Mouse (Mus musculus) right cerebral cortex, postnatal 10 days (tissue): ENCODE measurements around the gene 4930544D05Rik.

Experiments used
- DNase-seq, 2 experiments: peaks; one replicate each; pipeline ENCODE4 v3.0.0; 2021; ENCODE audit warnings: low spot score in 2 of 2

4930544D05Rik gene

DNA sequence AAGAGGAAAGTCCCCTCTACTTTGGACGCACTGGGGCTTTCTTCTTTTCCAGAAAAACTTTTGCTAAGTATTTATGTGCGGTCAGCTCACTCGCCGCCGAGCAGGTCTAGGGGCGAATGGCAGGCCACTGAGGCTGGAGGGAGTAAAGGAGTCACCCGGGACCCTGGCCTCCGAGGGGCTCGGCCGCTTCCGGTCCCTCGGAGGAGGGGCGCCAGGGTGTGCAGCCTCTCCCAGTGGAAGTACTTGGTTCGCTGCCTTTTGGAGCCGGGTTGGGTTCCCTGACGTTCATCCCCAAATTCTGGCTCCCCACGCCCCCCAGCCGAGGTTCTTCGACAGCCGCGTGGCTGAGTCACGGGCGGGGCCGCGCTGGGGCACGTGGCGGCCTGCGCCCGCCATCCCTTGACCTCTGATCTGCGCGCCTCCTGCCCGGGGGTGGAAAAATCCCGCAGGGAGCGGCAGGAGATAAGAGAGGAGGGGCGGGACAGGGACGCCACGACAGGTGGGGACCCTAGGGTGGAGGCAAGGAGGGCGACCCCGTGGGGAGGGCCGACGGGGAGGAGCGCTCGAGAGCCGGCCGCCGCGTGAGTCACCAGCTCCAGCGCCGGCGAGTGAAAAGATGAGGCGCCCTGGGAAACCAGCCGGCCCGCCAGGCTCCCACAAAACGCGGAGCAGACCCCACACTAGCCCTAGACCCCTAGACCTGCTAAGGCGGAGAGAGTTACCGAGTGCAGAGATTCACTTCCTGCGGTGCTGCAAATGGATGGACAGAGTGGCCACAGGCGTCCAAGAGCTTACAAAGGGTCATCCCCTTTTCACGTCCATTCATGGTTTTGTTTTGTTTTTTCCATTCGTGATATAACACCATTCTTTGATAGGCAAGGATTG, 40.2 kb downstream of the 4930544D05Rik start:
- DNase-seq: peak in 1 of 2 experiments; percentile 51

DNA sequence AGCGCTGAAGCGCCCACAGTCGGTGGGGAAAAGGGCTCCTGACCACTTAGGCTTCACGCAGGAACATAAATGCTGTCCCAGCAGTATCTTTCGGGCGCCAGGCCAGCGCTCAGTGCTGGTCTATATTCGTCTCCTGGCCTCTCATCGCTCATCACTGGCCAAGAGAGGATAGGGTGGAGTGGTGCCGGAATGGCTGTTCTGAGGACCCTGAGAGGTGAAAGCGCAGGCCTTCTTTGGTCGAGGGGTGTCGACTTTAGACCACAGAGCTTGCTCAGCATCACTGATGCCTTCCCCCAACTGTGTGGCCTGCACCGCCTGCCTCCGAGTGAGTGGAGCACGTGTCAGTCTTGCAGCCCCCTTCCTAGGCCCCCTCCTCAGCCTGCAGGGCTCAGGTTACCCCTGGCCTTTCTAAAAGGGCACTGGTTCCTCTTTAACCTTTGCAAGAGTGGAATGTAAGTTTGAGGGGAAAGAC, 40.8 kb downstream of the 4930544D05Rik start:
- DNase-seq: peak in 1 of 2 experiments; percentile 57

DNA sequence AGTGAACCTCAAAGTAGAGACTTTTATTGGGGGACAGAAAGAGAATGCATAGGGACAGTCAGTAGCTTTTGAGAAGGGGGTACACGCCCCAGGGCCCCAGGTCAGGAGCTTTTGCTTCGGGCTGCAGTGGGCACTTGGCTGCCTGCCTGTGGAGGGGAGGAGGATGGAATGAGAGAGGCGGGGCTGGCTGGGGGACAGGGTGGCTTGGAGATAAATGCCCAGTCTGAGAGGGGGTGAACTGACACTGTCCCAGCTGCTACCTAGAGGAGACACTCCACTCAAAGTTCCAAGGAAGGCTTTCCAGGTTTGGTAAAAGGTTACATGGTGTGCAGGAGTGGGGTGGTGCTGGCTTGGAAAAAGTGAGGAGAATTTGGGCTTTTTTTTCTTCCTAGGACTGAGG, 41.3 kb downstream of the 4930544D05Rik start, which contains the start of gene Eno3:
TSS of gene Eno3 (plus strand) at position 239 of the 400 bp plus-strand sequence.
- peak in 1 of 2 experiments; percentile 28 for DNase-seq

DNA sequence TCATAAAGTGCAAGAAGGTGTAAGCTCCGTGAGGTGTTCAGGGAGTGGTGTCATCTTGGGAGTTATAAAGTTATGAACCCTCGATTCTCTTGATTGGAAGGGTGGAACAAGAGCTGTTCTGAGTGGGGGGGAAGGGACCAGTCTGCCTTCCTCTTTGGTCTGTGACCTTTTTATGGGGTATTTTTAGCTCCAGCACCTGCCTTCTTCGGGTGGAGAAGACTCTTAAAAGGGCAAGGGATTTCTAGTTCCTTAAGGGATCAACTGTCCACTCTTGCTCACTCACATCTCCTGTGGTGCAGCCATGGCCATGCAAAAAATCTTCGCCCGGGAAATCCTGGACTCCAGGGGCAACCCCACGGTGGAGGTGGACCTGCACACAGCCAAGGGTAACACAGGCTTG, 41.9 kb downstream of the 4930544D05Rik start:
- peak in 1 of 2 experiments; percentile 17 for DNase-seq

DNA sequence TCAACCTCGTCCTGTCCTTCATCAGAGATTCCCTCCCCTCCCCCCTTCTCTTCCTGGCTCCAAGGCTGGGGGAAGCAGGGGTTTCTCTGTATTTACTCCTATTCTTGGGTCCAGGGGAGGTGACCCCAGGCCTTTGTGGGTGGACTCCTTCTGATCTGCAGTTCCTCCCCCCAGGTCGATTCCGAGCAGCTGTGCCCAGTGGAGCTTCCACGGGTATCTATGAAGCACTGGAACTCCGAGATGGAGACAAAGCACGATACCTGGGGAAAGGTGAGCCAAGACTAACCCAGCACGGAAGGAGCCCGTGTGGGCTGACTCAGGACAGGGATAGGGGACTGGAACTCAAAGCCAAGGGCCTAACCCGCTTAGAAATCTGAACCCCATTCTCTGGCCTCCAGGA, 42.3 kb downstream of the 4930544D05Rik start:
- DNase-seq: no peak

DNA sequence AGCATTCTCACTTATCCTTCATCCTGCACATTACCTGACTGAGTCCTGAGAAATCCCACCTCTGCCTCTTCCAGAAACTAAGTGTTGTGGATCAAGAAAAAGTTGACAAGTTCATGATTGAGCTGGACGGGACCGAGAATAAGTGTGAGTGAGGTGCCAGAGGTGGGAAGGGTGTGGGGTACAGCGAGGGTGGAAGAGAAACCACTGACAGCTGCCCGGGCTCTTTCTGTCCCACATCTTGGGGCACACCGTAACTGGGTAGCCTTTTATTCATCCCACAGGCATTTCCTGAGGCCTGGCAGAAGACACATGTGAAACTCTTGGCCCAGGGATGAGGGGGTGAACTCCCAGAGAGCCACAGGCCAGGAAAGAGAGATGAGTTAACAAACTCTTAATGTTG, 42.9 kb downstream of the 4930544D05Rik start:
- no peak for DNase-seq

DNA sequence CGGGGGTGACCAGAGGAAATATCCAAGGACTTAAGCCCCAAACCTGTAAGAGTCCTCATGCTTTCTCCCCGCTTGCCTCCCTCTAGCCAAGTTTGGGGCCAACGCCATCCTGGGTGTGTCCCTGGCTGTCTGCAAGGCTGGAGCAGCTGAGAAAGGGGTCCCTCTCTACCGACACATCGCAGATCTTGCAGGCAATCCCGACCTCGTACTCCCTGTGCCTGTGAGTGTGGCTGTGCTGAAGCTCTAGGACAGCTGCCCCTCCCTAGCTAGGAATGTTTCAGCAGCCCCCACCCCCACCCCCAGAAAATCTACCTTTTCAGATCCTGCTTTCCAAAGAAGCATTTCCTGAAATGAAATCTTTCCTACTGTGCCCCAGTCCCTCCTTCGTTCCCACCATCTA, 43.3 kb downstream of the 4930544D05Rik start:
- no peak for DNase-seq

GRCm38 (mm10) chr11:70660571-70660970, 44.9 kb downstream of the 4930544D05Rik start:
- DNase-seq: no peak

GRCm38 (mm10) chr11:70663101-70663500, 47.5 kb downstream of the 4930544D05Rik start:
- DNase-seq: no peak

- DNase-seq: no peak
Measured at GRCm38 (mm10) chr11:70663957-70664356, 48.3 kb downstream of the 4930544D05Rik start.

GRCm38 (mm10) chr11:70664741-70665140, 49.1 kb downstream of the 4930544D05Rik start:
- DNase-seq: no peak
